Mouse (Mus musculus): ENCODE measurements around the gene Cngb1.
A peak's percentile ranks its signal among the peaks of the same experiment; 100 is the strongest.

Cngb1 gene

GRCm38 (mm10) chr8:95323201-95323600, 16.8 kb upstream of the Cngb1 start:
- DNase-seq (ENCODE audit: low spot score): no peak

DNA sequence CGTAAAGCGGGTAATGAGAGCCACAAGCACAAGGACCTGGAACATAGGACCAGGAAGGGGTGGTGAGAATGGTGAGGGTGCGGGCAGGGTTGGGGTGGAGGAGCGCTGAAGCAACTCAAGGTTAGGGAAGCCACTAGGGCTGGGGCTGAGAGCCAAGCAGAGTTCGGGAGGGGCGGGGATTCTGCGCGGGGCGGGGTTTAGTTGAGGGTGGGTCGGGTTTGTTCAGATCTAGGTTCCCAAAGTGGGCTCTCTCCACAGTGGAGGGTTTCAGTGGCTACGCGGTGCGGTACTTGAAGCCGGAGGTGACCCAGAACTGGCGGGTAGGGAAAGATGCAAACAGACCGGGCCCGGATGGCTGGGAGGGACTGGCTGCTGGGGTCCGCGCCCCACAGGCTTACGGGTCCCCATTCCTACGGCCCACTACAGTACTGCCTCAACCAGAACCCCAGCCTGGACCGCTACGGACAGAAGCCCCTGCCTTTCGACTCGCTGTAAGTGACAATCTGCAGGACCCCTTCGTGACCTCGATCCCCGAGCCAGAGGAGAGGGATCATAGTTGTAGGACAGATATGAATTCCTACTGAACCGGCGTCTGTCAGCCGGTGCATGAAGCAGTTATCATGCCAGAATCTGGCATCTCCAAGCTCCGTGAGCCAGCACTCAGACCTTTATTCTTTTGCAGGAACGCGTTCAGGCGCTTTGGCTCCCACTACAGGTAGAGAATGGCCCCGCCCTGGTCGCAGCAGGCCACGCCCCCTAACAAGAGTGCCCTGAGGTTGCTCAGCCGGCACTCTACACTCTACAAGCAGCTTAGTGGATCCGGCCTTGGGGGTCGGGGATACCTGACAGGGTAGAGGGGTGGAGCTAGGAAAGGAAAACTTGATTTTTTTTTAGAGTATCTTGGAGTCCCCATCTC, 14.1 kb upstream of the Cngb1 start:
- DNase-seq (ENCODE audit: low spot score): no peak

GRCm38 (mm10) chr8:95315350-95315749, 9.0 kb upstream of the Cngb1 start:
- DNase-seq (ENCODE audit: low spot score): no peak

DNA sequence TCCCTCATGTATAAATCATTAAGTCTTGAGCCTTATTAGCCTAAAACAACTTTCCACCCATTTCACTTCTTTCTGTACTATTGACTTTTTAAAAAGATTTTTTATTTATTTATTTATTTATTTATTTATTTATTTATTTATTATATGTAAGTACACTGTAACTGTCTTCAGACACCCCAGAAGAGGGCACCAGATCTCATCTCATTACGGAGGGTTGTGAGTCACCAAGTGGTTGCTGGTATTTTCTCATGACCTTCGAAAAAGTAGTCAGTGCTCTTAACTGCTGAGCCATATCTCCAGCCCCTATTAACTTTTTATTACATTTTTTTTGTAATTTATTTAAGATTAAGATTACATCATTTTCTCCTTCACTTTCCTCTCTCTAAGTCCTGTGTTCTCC, 8.3 kb upstream of the Cngb1 start:
- no peak for DNase-seq (ENCODE audit: low spot score)

GRCm38 (mm10) chr8:95313857-95314256, 7.5 kb upstream of the Cngb1 start:
- DNase-seq (ENCODE audit: low spot score): no peak

DNA sequence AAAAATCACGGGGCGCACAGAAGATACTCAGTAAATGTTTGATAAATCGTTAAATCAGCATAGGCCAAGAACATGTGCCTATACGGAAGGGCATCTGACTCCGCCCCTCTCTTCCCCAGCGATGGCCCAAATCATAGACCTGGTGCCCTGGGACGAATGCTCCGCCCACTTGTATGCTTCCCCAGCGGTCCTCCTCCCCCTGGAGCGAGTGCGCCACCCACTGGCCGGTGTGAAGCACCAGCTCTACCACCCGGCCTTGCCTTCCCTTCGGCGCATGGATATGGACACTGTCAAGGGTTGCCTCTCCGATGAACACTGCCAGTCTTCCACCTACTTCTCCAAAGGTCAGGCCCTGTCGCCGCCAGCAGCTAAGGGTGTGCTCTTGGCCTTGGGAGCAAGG, 6.5 kb upstream of the Cngb1 start:
- DNase-seq (ENCODE audit: low spot score): no peak

DNA sequence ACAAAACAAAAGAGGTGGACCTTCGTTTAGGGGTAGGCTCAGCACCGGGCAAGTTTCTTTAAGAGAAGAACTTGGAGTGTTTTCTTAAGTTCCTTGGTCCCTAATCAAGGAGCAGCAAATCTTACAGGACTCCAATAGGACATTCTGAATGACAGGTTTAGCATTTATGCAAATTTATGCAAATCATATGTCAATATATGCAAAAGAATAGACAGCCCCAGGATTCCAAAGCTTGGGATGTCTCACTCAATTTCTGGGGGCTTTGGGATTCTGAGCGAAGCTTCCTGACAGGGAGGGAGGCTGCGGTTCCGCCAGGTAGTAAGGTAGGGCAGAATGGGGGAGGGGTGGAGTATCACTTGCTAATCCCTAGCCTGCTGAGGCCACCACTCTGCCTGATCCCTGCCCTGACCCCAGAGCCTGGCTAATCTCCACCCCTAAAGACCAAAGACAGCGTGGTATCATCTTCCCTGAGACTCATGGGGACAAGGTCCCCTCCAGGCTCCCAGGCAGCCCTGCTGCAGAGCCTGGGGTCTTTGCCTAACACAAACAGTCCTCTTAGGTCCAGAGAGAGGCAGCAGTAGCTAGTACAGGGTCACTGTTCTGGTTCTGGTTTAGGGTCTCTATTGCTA, 4.1 kb upstream of the Cngb1 start, which contains the start of gene Tepp:
Tepp (plus strand) TSS at position 225 of the 629 bp plus-strand sequence.
- no peak for DNase-seq (ENCODE audit: low spot score)

DNA sequence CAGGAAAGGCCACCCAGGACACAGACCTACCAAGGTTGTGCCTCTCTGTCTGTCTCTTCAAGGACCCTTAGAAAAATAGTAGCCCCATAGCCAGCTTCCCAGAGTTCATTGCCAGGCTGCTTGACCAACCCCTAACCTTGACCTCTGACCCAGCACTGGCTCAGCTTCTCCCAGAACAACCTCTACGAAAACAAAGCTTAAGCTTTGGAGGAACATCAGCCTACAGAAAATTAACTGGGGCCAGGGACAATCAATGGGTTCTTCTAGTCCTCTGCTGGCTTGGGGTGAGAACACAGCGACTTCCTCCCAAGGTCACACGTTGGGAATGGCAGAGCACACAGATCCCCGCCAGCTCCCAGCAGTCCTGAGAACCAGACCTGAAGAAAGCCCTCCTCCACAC, 859 bp downstream of the Cngb1 start:
- no peak for DNase-seq (ENCODE audit: low spot score)

GRCm38 (mm10) chr8:95302410-95302809, 4.0 kb downstream of the Cngb1 start:
- peak; percentile 52 for DNase-seq (ENCODE audit: low spot score)

DNA sequence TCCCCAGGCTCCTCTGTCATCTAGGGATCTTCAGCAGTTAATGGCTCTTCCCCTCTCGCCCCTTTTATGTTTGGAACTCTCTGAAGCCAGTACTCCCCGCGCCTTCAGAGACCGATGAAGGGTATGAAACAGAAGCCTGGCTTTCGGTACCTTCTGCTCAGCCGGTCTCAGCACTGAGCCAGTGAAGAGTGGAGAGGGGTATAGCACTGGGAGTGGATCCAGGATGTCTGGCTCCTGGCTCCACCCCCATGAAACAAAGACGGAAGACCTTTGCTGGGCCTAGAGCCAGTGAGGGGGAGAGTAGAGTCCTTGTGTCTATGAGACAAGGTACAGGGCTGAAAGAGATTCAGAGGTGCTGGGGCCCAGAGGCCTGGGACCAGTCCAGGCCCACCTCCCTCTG, 12.5 kb downstream of the Cngb1 start:
- no peak for DNase-seq (ENCODE audit: low spot score)

GRCm38 (mm10) chr8:95293172-95293571, 13.2 kb downstream of the Cngb1 start:
- peak; percentile 26 for DNase-seq (ENCODE audit: low spot score)

- no peak for DNase-seq (ENCODE audit: low spot score)
Measured at GRCm38 (mm10) chr8:95289066-95289650, 17.2 kb downstream of the Cngb1 start.

GRCm38 (mm10) chr8:95281493-95281892, 24.9 kb downstream of the Cngb1 start:
- DNase-seq (ENCODE audit: low spot score): no peak

- peak; percentile 43 for DNase-seq (ENCODE audit: low spot score)
Measured at GRCm38 (mm10) chr8:95272871-95273270, 33.5 kb downstream of the Cngb1 start.

DNA sequence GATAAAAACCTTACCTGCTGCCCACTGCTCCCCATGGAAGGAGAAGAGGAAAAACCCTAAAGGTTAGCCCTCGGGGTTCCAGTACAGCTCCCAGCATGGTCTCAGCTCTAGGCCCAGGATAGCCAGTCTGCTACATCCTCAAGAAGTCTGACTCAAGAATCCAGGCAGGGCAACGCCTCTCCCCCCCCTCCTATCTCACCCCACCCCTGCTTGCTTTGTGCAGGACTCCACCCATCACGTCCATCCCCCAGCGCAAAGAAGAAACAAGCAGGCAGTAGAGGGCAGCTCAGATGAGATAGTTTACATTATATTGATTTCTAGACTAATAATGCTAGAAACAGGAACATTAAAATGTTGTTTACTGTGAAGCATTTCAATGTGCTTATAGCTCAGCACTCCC, 34.5 kb downstream of the Cngb1 start:
- DNase-seq (ENCODE audit: low spot score): no peak

- no peak for DNase-seq (ENCODE audit: low spot score)
Measured at GRCm38 (mm10) chr8:95270501-95270900, 35.9 kb downstream of the Cngb1 start.

- no peak for DNase-seq (ENCODE audit: low spot score)
Measured at GRCm38 (mm10) chr8:95262181-95262580, 44.2 kb downstream of the Cngb1 start.

DNA sequence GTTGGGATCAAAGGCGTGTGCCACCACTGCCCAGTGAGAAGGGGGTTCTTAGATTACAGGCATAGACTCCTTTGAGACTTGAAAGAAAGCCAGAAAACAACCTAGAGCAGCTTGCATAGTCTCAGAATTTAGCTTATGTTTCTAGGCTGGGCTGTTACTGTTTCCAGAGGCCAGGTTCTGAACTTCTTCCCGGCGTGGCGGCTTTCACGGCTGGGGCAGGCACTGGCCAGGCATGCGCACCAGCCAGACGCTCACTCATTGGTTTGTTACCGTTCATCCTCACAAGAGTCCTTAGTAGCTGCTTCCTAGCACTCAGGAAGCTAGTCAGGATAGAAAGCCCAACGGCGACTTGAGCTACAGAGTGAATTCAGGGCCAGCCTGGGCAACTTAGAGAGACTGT, 50.8 kb downstream of the Cngb1 start:
- DNase-seq (ENCODE audit: low spot score): no peak

DNA sequence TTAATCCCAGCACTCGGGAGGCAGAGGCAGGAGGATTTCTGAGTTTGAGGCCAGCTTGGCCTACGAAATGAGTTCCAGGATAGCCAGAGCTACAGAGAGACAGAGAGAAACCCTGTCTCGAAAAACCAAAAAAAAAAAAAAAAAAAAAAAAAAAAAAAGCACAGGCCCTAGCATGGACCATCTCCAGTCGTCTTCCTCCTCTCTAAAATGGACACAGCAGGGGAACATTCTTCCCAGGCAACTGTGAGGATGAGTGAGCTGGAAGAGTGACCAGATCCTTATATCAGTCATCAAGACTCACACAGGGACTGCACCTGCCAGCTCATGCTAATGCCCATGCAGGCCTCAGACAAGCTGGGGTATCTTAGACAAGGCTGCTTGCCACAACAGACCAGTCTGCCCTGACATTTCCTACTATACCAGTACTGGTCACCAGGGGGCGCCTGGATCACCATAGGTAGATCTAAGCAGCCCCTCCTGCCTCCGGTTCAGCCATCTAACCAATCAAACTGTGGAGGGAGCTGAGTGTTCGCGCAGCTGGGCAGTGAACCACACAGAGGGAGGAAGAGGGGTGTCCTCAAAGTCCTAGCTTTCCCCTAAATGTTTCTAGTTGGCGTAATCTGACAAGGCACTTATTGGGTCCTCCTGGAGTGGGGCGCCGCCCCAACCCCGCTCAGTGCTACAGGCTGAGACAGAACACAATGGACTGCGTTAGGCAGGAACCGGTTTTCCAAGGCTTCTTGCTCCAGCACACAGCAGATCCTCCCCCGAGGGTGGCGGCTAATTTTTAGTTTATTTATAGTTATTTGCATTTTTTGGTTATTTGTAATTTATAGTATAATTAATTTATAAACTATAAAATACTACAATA, 51.6 kb downstream of the Cngb1 start:
- peak; percentile 94 for DNase-seq (ENCODE audit: low spot score)

GRCm38 (mm10) chr8:95252056-95252455, 54.3 kb downstream of the Cngb1 start:
- DNase-seq (ENCODE audit: low spot score): no peak

GRCm38 (mm10) chr8:95249847-95250246, 56.5 kb downstream of the Cngb1 start:
- DNase-seq (ENCODE audit: low spot score): no peak

DNA sequence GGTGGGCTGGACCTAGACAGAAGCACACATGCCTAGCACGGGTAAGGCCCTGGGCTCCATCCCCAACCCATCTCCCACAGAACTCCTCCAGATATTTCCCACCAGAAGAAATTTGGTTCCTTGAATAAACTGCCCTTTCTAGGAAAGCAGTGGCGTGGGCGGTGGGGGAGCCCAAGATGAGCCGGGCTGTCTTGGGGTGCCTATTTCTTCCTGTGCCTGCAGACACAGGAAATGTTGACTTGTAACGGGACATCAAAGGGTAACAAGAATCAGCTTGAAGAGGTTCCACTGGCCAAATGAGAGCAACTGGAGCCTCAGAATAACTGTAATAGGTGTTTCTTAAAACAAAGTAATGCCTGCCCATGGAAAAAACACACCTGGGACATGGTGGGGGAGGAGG, 59.1 kb downstream of the Cngb1 start:
- no peak for DNase-seq (ENCODE audit: low spot score)
